Mouse (Mus musculus): ENCODE measurements around the gene Hoxa4.

The Hoxa4 gene

GRCm38 (mm10) chr6:52217895-52218642 lies 26.5 kb upstream of the Hoxa4 start:
- DNase-seq (ENCODE audit: inconsistent age in 2 of 2, low spot score in 1 of 2) = peak in 1 of 2 experiments; percentile 47

GRCm38 (mm10) chr6:52217459-52217768 lies 25.9 kb upstream of the Hoxa4 start:
- peak in 1 of 2 experiments; percentile 87 for DNase-seq (ENCODE audit: inconsistent age in 2 of 2, low spot score in 1 of 2)

GRCm38 (mm10) chr6:52216691-52217458 lies 25.3 kb upstream of the Hoxa4 start:
- DNase-seq (ENCODE audit: inconsistent age in 2 of 2, low spot score in 1 of 2) = peak; percentile 65 to 93

GRCm38 (mm10) chr6:52215771-52216535 lies 24.4 kb upstream of the Hoxa4 start:
- peak; percentile 30 to 68 for DNase-seq (ENCODE audit: inconsistent age in 2 of 2, low spot score in 1 of 2)

GRCm38 (mm10) chr6:52215070-52215469 lies 23.5 kb upstream of the Hoxa4 start:
- DNase-seq (ENCODE audit: inconsistent age in 2 of 2, low spot score in 1 of 2) = peak in 1 of 2 experiments; percentile 22

- DNase-seq (ENCODE audit: inconsistent age in 2 of 2, low spot score in 1 of 2) = peak in 1 of 2 experiments; percentile 17
Observed at GRCm38 (mm10) chr6:52214271-52214670, 22.7 kb upstream of the Hoxa4 start.

GRCm38 (mm10) chr6:52213119-52213986 lies 21.8 kb upstream of the Hoxa4 start, which contains the start of the genes Hoxa3 and Gm28308:
Hoxa3 (minus strand) TSS chr6:52213336.
Gm28308 (minus strand) TSS chr6:52213339.
- DNase-seq (ENCODE audit: inconsistent age in 2 of 2, low spot score in 1 of 2) = peak in 1 of 2 experiments; percentile 81

GRCm38 (mm10) chr6:52212556-52213118 lies 21.1 kb upstream of the Hoxa4 start:
- DNase-seq (ENCODE audit: inconsistent age in 2 of 2, low spot score in 1 of 2) = peak; percentile 68 to 92

GRCm38 (mm10) chr6:52211961-52212360 lies 20.4 kb upstream of the Hoxa4 start:
- DNase-seq (ENCODE audit: inconsistent age in 2 of 2, low spot score in 1 of 2) = peak in 1 of 2 experiments; percentile 52

GRCm38 (mm10) chr6:52211170-52211935 lies 19.8 kb upstream of the Hoxa4 start:
- DNase-seq (ENCODE audit: inconsistent age in 2 of 2, low spot score in 1 of 2) = peak; percentile 87 to 95

GRCm38 (mm10) chr6:52209685-52210046 lies 18.1 kb upstream of the Hoxa4 start:
- DNase-seq (ENCODE audit: inconsistent age in 2 of 2, low spot score in 1 of 2) = peak in 1 of 2 experiments; percentile 47

- DNase-seq (ENCODE audit: inconsistent age in 2 of 2, low spot score in 1 of 2) = peak in 1 of 2 experiments; percentile 78
Observed at GRCm38 (mm10) chr6:52208868-52209684, 17.5 kb upstream of the Hoxa4 start.

GRCm38 (mm10) chr6:52208072-52208867 lies 16.7 kb upstream of the Hoxa4 start, which contains the start of gene Hoxa6:
Hoxa6 (minus strand) TSS chr6:52208722.
- DNase-seq (ENCODE audit: inconsistent age in 2 of 2, low spot score in 1 of 2) = peak; percentile 80 to 92

GRCm38 (mm10) chr6:52207684-52207976 lies 16.1 kb upstream of the Hoxa4 start:
- no peak for DNase-seq (ENCODE audit: inconsistent age in 2 of 2, low spot score in 1 of 2)

GRCm38 (mm10) chr6:52206882-52207683 lies 15.5 kb upstream of the Hoxa4 start:
- peak in 1 of 2 experiments; percentile 60 for DNase-seq (ENCODE audit: inconsistent age in 2 of 2, low spot score in 1 of 2)

GRCm38 (mm10) chr6:52205638-52206621 lies 14.4 kb upstream of the Hoxa4 start:
- DNase-seq (ENCODE audit: inconsistent age in 2 of 2, low spot score in 1 of 2) = peak in 1 of 2 experiments; percentile 74

All from adrenal gland, adult (tissue).